Mouse (Mus musculus) monocyte, adult 5-6 weeks (primary cell): ENCODE data around the gene Pde10a. TPM values are rescaled to one million over a fixed set of nuclear protein-coding genes. Genes with fewer than 3 reads are reported as not detected.

ENCODE experiments used
- ATAC-seq: fragments of 153-309, 156-312 bp; replicated peaks from 2 replicates; pipeline ENCODE4 v1.8.0; 2017; ENCODE audit warnings: mild to moderate bottlenecking; ENCODE audit not compliant: low TSS enrichment, insufficient number of reproducible peaks, severe bottlenecking, poor library complexity, low FRiP score
- total RNA-seq: library from RNA; stranded (forward); fragments of 200-1000, 200-491, 200-594 nt; gene quantifications from 3 replicates; pipeline ENCODE4 v1.2.3, GENCODE M21; 2017

Gene Pde10a
- total RNA-seq, 1 experiment from 2014 or later, result not detected

- no peak for ATAC-seq
Measured at GRCm38 (mm10) chr17:9023198-9023942, 498.2 kb downstream of the Pde10a start.

- ATAC-seq, result no peak
Measured at GRCm38 (mm10) chr17:9030181-9030580, 505.0 kb downstream of the Pde10a start.

GRCm38 (mm10) chr17:9031241-9032141 lies 506.3 kb downstream of the Pde10a start:
- ATAC-seq, result no peak

DNA sequence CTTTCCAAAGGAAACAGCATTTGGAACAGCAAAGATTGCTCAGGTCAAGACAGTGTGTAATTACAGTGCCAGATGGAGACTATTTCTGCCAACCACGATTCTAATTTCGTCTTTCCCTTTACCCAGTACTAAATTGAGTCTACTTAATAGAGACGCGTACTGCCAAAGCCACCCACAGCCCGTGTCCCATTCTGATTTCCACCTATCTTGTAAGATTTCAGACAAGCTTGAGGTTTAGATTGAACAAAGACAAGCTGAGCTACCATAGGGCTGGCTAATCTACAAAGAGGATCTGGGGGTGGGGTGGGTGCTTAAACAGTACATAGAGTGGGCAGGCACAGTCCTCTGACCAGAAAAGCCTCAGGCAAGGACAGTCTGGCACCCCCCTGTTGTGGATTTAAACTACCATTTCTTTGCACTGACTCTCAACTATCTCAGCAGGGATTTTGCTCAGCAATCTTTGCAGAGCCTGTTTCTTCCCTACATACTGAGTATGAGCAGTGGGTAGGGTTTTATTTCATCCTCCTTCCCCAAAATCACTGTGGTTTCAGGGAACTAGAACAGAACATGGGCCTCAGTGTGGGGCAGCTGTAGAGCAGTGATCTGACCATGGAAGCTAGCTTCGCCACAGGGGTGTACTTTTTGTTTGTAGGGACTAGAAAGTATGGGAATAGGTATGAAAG lies 507.3 kb downstream of the Pde10a start:
- ATAC-seq, result no peak

DNA sequence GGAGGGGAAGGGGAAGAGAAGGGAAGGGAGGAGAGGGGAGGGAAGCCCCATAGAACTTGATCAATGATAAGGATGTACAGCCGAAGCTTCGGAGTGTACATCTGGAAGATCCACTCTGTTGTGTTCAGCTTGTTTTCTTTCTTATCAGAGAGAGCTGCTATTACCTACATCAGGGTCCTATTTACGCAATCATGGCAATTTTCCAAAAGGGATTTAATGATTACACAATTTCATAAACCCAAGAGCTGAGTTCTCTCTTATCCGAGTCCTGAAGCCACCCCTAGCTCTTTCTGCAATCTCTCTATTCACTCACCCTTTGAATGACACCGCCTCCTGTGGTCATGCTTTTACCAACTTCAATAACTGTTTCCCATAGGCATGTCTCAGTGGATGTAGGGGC lies 508.3 kb downstream of the Pde10a start:
- no peak for ATAC-seq

- no peak for ATAC-seq
Measured at GRCm38 (mm10) chr17:9035561-9036348, 510.6 kb downstream of the Pde10a start.

Other genes starting within 250 kb of the Pde10a start
- gene Mpc1, start 242.5 kb upstream of the Pde10a start, total RNA-seq, result 48.2 to 112 TPM (median 78.5 TPM) in 3 replicates
- gene Sft2d1, start 214.3 kb upstream of the Pde10a start, total RNA-seq, result 69.2 to 137 TPM (median 73.1 TPM) in 3 replicates
- gene Prr18, start 187.9 kb upstream of the Pde10a start, total RNA-seq, result 0.10 TPM in 1 of 3 replicates, not detected in the others
- gene T2, start 169.4 kb upstream of the Pde10a start, total RNA-seq, result 0.39 TPM in 1 of 3 replicates, not detected in the others
- gene T, start 90.9 kb upstream of the Pde10a start, total RNA-seq, result not detected in 3 replicates
- not detected in 3 replicates for gene Gm17087, start 41.6 kb downstream of the Pde10a start, total RNA-seq